Mouse (Mus musculus) urinary bladder, adult 2 months (tissue): ENCODE results near the gene Nrm. TPM values are rescaled to one million over a fixed set of nuclear protein-coding genes. Genes with fewer than 3 reads are reported as not detected.
"Not testable (repeated sequence)": the region's sequence is repeated elsewhere in the genome, so short reads cannot be mapped to it uniquely, and the experiment has no call there.

Experiments
- DNase-seq: peaks from one replicate; pipeline ENCODE4 v3.0.0; 2022; ENCODE audit warnings: low spot score
- polyA plus RNA-seq: library from polyadenylated mRNA; depleted of rRNA; stranded (reverse); fragments of >200 nt; gene quantifications from 2 replicates; pipeline ENCODE4 v1.2.3, GENCODE M21; 2012

Gene Nrm
- polyA plus RNA-seq, 1 experiment, result 11.6 TPM

- peak; percentile 29 for DNase-seq
Measured at GRCm38 (mm10) chr17:35834696-35835422, 26.3 kb upstream of the Nrm start.

GRCm38 (mm10) chr17:35835424-35836140 is 25.5 kb upstream of the Nrm start:
- peak; percentile 30 for DNase-seq

GRCm38 (mm10) chr17:35836178-35836965 is 24.7 kb upstream of the Nrm start:
- peak; percentile 41 for DNase-seq

- peak; percentile 67 for DNase-seq
Measured at GRCm38 (mm10) chr17:35836991-35837422, 24.1 kb upstream of the Nrm start.

DNA sequence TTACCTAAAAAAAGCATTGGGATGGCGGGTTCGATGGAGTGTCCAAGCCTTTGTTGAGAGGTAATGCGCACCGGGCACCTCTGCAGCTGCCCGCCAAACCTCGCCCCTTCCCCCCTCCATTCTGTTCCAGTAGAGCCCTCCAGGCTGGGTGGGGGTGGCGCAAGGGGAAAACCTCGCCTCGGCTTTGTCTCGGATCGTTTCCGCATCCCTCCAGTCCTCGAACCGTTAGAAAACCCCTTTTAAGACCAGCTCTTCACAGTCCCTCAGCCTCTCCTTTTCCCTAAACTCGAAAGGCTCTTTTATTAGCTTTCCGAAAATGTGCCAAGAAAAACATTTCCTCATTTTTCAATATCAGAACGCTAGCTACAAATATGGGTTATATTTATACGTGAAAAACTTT is 23.6 kb upstream of the Nrm start:
- peak; percentile 32 for DNase-seq

- DNase-seq, result peak; percentile 91
Measured at GRCm38 (mm10) chr17:35838122-35838544, 23.0 kb upstream of the Nrm start, which contains the start of gene Tubb5. Tubb5 (minus strand) TSS chr17:35838306.

DNA sequence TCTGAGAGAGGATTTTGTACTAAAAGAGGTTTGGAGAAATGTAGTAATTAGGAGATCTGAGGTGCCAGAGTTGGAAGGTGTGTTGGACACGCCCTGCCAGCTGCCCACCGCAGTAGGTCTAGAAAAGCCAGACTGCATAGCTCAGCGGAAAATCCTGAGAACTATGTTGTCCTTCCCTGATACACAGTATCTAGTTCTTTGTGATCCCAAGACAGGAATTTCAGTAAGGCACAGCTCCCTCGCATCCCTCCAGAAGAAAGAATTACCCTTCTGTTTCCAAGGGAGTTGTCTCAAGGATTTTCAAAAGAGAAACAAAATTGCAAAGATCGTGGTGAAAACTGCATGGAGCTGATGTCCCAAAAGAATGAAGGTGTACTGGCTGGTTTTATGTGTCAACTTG is 22.5 kb upstream of the Nrm start:
- DNase-seq, result no peak

GRCm38 (mm10) chr17:35839002-35839401 is 22.1 kb upstream of the Nrm start:
- not testable (repeated sequence) for DNase-seq

DNA sequence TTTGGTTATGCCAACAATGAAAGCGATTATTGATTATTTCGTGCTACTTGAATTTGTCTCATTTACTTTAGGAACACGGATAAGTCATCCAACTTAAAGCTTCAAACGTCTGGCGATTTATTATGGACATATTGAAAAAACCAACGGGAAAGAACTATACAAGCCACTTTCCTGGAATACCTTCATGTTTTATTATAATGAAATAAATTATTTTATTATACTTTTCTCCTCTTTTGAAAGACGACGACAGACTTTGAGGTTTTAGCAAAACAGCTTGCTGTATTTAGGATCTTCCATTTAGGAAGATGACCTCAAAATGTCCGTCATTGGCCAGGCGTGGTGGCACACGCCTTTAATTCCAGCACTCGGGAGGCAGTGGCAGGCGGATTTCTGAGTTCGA is 20.6 kb upstream of the Nrm start:
- no peak for DNase-seq

GRCm38 (mm10) chr17:35841076-35841950 is 19.8 kb upstream of the Nrm start, which contains the start of gene Mdc1:
Mdc1 (plus strand) TSS chr17:35841515.
- peak; percentile 87 for DNase-seq

DNA sequence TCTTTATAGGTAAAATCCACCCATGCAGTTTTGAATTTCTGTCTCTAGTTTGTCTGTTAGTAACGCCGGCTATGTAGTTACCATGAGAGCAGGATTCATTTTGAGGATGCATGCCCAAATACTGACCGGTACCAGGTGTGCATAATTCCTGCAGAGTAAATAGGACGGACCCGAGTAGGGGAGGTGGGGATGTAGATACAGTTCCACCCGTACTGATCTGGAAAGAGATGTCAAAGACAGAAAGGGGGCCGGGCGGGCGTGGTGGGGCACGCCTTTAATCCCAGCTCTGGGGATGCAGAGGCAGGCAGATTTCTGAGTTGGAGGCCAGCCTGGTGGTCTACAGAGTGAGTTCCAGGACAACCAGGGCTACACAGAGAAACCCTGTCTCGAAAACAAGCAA is 19.1 kb upstream of the Nrm start:
- DNase-seq, result peak; percentile 19

DNA sequence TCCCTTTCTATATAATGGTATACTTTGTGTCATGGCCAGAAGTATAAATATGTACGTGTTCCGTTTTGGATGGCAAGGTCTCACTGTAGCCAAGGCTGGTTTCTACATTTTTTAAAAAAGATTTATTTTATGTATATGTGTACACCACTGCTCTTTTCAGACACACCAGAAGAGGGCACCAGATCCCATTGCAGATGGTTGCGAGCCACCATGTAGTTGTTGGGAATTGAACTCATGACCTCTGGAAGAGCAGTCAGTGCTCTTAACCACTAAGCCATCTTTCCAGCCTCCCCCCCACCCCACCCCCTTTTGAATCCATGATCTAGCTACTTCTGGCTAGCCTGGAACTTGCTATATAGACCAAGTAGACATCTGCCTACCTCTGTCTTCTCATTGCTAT is 17.6 kb upstream of the Nrm start:
- DNase-seq, result no peak

DNA sequence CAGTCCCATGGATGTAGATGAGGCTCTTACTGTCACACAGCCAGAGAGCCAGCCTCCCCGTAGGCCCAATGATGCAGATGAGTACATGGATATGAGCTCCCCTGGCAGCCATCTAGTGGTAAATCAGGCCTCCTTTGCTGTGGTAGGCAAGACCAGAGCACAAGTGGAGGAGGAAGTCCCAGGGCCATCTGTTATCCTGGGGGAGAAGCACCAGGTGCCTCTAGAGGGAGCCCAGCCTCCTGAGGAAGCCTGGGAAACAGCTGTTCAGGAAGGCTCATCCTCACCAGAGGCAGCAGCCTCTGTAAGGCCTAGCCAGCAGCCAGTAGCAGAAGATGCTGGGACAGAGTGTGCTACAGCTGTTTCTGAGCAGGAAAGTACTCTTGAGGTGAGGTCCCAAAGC is 13.0 kb upstream of the Nrm start:
- DNase-seq, result no peak

GRCm38 (mm10) chr17:35850974-35851373 is 10.1 kb upstream of the Nrm start:
- DNase-seq, result no peak

DNA sequence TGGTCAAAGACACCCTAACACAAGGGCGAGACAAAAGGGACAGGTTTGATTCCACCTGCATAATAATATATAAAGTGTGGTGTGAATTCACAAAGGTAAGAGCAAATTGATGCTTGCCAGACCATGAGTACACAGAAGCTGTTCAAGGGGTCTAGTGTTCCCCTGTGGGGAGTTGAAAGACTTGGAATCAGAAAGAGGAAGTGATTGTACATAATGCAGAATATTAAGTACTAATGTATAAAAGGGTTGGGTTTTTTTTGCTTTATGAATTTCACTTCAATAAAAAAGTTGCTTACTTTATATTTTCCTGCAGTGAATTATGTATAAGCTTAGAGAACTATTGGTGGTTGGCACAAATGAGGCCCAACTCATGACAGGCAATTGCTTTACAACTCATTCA is 1.7 kb upstream of the Nrm start:
- DNase-seq, result no peak

DNA sequence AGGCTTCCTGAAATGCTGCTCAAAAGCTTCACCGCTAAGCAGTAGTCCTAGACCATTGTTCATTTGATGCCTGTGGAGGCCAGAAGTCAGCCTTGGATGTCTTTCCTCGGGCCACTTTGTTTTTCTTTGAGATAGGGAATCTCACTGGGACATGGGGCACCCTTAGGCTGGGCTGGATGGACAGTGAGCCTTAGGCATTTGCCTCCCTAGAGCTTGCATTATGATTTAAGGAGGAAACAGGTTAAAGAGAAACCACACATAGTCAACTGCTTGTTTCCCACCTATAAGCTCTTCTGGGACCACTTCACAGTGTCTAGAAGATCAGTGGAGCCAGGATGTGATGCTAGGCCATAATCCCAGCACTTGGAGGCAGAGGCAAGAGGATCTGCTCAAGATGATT is 1.3 kb upstream of the Nrm start:
- DNase-seq, result no peak

DNA sequence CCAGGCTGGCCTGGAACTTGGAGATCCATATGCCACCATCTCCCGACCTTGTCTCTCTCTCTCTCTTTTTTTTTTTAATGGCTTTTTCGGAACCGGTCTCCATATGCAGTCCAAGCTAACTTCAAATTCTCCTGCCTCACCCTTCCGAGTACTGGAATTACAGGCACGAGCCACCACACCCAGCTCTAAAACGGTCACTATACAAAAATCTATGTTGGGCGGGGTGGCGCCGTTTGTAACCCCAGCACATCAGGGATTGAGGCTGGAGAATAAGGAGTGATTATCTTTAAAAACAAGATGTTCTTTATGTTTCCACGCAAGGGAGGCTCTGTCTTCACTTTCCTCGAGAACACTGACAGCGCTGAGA is 304 bp upstream of the Nrm start:
- no peak for DNase-seq

GRCm38 (mm10) chr17:35864832-35865353 is 3.8 kb downstream of the Nrm start:
- DNase-seq, result no peak

GRCm38 (mm10) chr17:35865481-35866280 is 4.6 kb downstream of the Nrm start, which contains the start of gene Ppp1r18:
Ppp1r18 (plus strand) TSS chr17:35865593.
- DNase-seq, result peak; percentile 53

- no peak for DNase-seq
Measured at GRCm38 (mm10) chr17:35866281-35866831, 5.2 kb downstream of the Nrm start.
